Mouse (Mus musculus): ENCODE measurements around the gene Ppp1r35. TPM values are rescaled to one million over a fixed set of nuclear protein-coding genes. Genes with fewer than 3 reads are reported as not detected.

Gene Ppp1r35
- polyA plus RNA-seq, 1 experiment from 2014 or later = 36.7 TPM

- 84% methylated on average over 6 of the region's 6 CpGs for WGBS
Measured at GRCm38 (mm10) chr5:137823455-137824045, 44.9 kb downstream of the Ppp1r35 start.

GRCm38 (mm10) chr5:137825030-137825429 is 46.4 kb downstream of the Ppp1r35 start:
- no peak overlapping the region for H3K9ac ChIP-seq (ENCODE audit: low read length)
- no peaks in the 10 kb centered on the region for H3K36me3 ChIP-seq (ENCODE audit: control insufficient read depth, insufficient read depth, low read length)
- no peaks in the 10 kb centered on the region for H3K27me3 ChIP-seq (ENCODE audit: control insufficient read depth, insufficient read depth, low read length)
- no peaks in the 10 kb centered on the region for H3K9me3 ChIP-seq (ENCODE audit: control insufficient read depth, low read length)
- H3K4me1 ChIP-seq (ENCODE audit: control insufficient read depth in 2 of 2, insufficient read depth in 2 of 2, low read length in 2 of 2) = no peaks in the 10 kb centered on the region
- no peak overlapping the region for H3K27ac ChIP-seq (replicated peaks in 1 of 2; ENCODE audit: control insufficient read depth in 1 of 2, insufficient read depth in 1 of 2, low read depth in 2 of 2, low read length in 2 of 2)
- 79% methylated on average over 3 of the region's 3 CpGs for WGBS
- ATAC-seq (ENCODE audit: insufficient number of reproducible peaks, insufficient read depth, low FRiP score, low read depth) = no peak
- no peak overlapping the region for H3K4me3 ChIP-seq (ENCODE audit: control insufficient read depth in 1 of 2, insufficient read depth in 1 of 2, low read depth in 1 of 2, low read length in 2 of 2)
- H3K4me2 ChIP-seq (ENCODE audit: low read length) = no peak overlapping the region

More at GRCm38 (mm10) chr5:137823455-137824045, 44.9 kb downstream of the Ppp1r35 start:
- Histone ChIP-seq H3K4me2 (ENCODE audit: low read length) (no peak overlapping the region), H3K9ac (ENCODE audit: low read length) (no peak overlapping the region), H3K4me3 (ENCODE audit: control insufficient read depth in 1 of 2, insufficient read depth in 1 of 2, low read depth in 1 of 2, low read length in 2 of 2) (no peak overlapping the region), H3K27me3 (ENCODE audit: control insufficient read depth, insufficient read depth, low read length) (no peaks in the 10 kb centered on the region), H3K27ac (replicated peaks in 1 of 2; ENCODE audit: control insufficient read depth in 1 of 2, insufficient read depth in 1 of 2, low read depth in 2 of 2, low read length in 2 of 2) (no peak overlapping the region), H3K9me3 (ENCODE audit: control insufficient read depth, low read length) (no peaks in the 10 kb centered on the region), H3K4me1 (ENCODE audit: control insufficient read depth in 2 of 2, insufficient read depth in 2 of 2, low read length in 2 of 2) (no peaks in the 10 kb centered on the region), H3K36me3 (ENCODE audit: control insufficient read depth, insufficient read depth, low read length) (no peaks in the 10 kb centered on the region)
- ATAC-seq (ENCODE audit: insufficient number of reproducible peaks, insufficient read depth, low FRiP score, low read depth) = no peak

GRCm38 (mm10) chr5:137825971-137826370 is 47.3 kb downstream of the Ppp1r35 start:
- ATAC-seq (ENCODE audit: insufficient number of reproducible peaks, insufficient read depth, low FRiP score, low read depth) = no peak
- WGBS = 69% methylated on average over 2 of the region's 2 CpGs
- H3K4me1 ChIP-seq (ENCODE audit: control insufficient read depth in 2 of 2, insufficient read depth in 2 of 2, low read length in 2 of 2) = no peaks in the 10 kb centered on the region

GRCm38 (mm10) chr5:137826421-137826820 is 47.8 kb downstream of the Ppp1r35 start:
- Histone ChIP-seq H3K4me3 (ENCODE audit: control insufficient read depth in 1 of 2, insufficient read depth in 1 of 2, low read depth in 1 of 2, low read length in 2 of 2) (no peak overlapping the region), H3K4me2 (ENCODE audit: low read length) (no peak overlapping the region), H3K27me3 (ENCODE audit: control insufficient read depth, insufficient read depth, low read length) (no peaks in the 10 kb centered on the region), H3K9ac (ENCODE audit: low read length) (no peak overlapping the region), H3K9me3 (ENCODE audit: control insufficient read depth, low read length) (no peaks in the 10 kb centered on the region), H3K36me3 (ENCODE audit: control insufficient read depth, insufficient read depth, low read length) (no peaks in the 10 kb centered on the region), H3K4me1 (ENCODE audit: control insufficient read depth in 2 of 2, insufficient read depth in 2 of 2, low read length in 2 of 2) (no peaks in the 10 kb centered on the region), H3K27ac (replicated peaks in 1 of 2; ENCODE audit: control insufficient read depth in 1 of 2, insufficient read depth in 1 of 2, low read depth in 2 of 2, low read length in 2 of 2) (no peak overlapping the region)
- no peak for ATAC-seq (ENCODE audit: insufficient number of reproducible peaks, insufficient read depth, low FRiP score, low read depth)
- 39% methylated on average over 7 of the region's 7 CpGs for WGBS

More at GRCm38 (mm10) chr5:137825971-137826370, 47.3 kb downstream of the Ppp1r35 start:
- H3K9me3 ChIP-seq (ENCODE audit: control insufficient read depth, low read length) = no peaks in the 10 kb centered on the region
- no peak overlapping the region for H3K4me3 ChIP-seq (ENCODE audit: control insufficient read depth in 1 of 2, insufficient read depth in 1 of 2, low read depth in 1 of 2, low read length in 2 of 2)
- H3K4me2 ChIP-seq (ENCODE audit: low read length) = no peak overlapping the region
- H3K27ac ChIP-seq (replicated peaks in 1 of 2; ENCODE audit: control insufficient read depth in 1 of 2, insufficient read depth in 1 of 2, low read depth in 2 of 2, low read length in 2 of 2) = no peak overlapping the region
- no peaks in the 10 kb centered on the region for H3K27me3 ChIP-seq (ENCODE audit: control insufficient read depth, insufficient read depth, low read length)
- no peak overlapping the region for H3K9ac ChIP-seq (ENCODE audit: low read length)
- H3K36me3 ChIP-seq (ENCODE audit: control insufficient read depth, insufficient read depth, low read length) = no peaks in the 10 kb centered on the region

- no peak overlapping the region for H3K9ac ChIP-seq (ENCODE audit: low read length)
- WGBS = 65% methylated on average over 6 of the region's 6 CpGs
- H3K4me2 ChIP-seq (ENCODE audit: low read length) = no peak overlapping the region
- no peak overlapping the region for H3K4me3 ChIP-seq (ENCODE audit: control insufficient read depth in 1 of 2, insufficient read depth in 1 of 2, low read depth in 1 of 2, low read length in 2 of 2)
- H3K27me3 ChIP-seq (ENCODE audit: control insufficient read depth, insufficient read depth, low read length) = no peaks in the 10 kb centered on the region
- H3K4me1 ChIP-seq (ENCODE audit: control insufficient read depth in 2 of 2, insufficient read depth in 2 of 2, low read length in 2 of 2) = no peaks in the 10 kb centered on the region
- H3K27ac ChIP-seq (replicated peaks in 1 of 2; ENCODE audit: control insufficient read depth in 1 of 2, insufficient read depth in 1 of 2, low read depth in 2 of 2, low read length in 2 of 2) = no peak overlapping the region
- ATAC-seq (ENCODE audit: insufficient number of reproducible peaks, insufficient read depth, low FRiP score, low read depth) = no peak
- H3K36me3 ChIP-seq (ENCODE audit: control insufficient read depth, insufficient read depth, low read length) = no peaks in the 10 kb centered on the region
- H3K9me3 ChIP-seq (ENCODE audit: control insufficient read depth, low read length) = no peaks in the 10 kb centered on the region
Measured at GRCm38 (mm10) chr5:137828694-137829093, 50.0 kb downstream of the Ppp1r35 start.

Other genes starting within 250 kb of the Ppp1r35 start
- gene Epo, start 245.6 kb upstream of the Ppp1r35 start, polyA plus RNA-seq (2014; fragmentation: Nextera tagmentation; extraction: Ambion mirVana) = not detected in 2 replicates
- gene Gnb2, start 245.3 kb upstream of the Ppp1r35 start, polyA plus RNA-seq (2014; fragmentation: Nextera tagmentation; extraction: Ambion mirVana) = 296 and 340 TPM in 2 replicates
- gene Actl6b, start 225.3 kb upstream of the Ppp1r35 start, polyA plus RNA-seq (2014; fragmentation: Nextera tagmentation; extraction: Ambion mirVana) = 0.31 TPM in 1 of 2 replicates, not detected in the other
- 0.11 and 0.20 TPM in 2 replicates for gene Tfr2, start 209.0 kb upstream of the Ppp1r35 start, polyA plus RNA-seq (2014; fragmentation: Nextera tagmentation; extraction: Ambion mirVana)
- 22.7 and 23.1 TPM in 2 replicates for gene Mospd3, start 177.8 kb upstream of the Ppp1r35 start, polyA plus RNA-seq (2014; fragmentation: Nextera tagmentation; extraction: Ambion mirVana)
- 121 and 123 TPM in 2 replicates for gene Pcolce, start 165.1 kb upstream of the Ppp1r35 start, polyA plus RNA-seq (2014; fragmentation: Nextera tagmentation; extraction: Ambion mirVana)
- 0.20 TPM in 1 of 2 replicates, not detected in the other for gene Fbxo24, start 149.8 kb upstream of the Ppp1r35 start, polyA plus RNA-seq (2014; fragmentation: Nextera tagmentation; extraction: Ambion mirVana)
- 22.7 and 23.9 TPM in 2 replicates for gene Lrch4, start 149.7 kb upstream of the Ppp1r35 start, polyA plus RNA-seq (2014; fragmentation: Nextera tagmentation; extraction: Ambion mirVana)
- 5.2 and 5.6 TPM in 2 replicates for gene Gm20605, start 149.7 kb upstream of the Ppp1r35 start, polyA plus RNA-seq (2014; fragmentation: Nextera tagmentation; extraction: Ambion mirVana)
- gene Sap25, start 137.5 kb upstream of the Ppp1r35 start, polyA plus RNA-seq (2014; fragmentation: Nextera tagmentation; extraction: Ambion mirVana) = 4.3 and 4.6 TPM in 2 replicates
- gene Irs3, start 133.1 kb upstream of the Ppp1r35 start, polyA plus RNA-seq (2014; fragmentation: Nextera tagmentation; extraction: Ambion mirVana) = 0.11 TPM in 2 replicates
- 10.7 and 12.1 TPM in 2 replicates for gene Agfg2, start 94.1 kb upstream of the Ppp1r35 start, polyA plus RNA-seq (2014; fragmentation: Nextera tagmentation; extraction: Ambion mirVana)
- gene Nyap1, start 37.2 kb upstream of the Ppp1r35 start, polyA plus RNA-seq (2014; fragmentation: Nextera tagmentation; extraction: Ambion mirVana) = 0.57 and 1.00 TPM in 2 replicates
- 144 and 147 TPM in 2 replicates for gene Tsc22d4, start 33.1 kb upstream of the Ppp1r35 start, polyA plus RNA-seq (2014; fragmentation: Nextera tagmentation; extraction: Ambion mirVana)
- gene Mepce, start 8.8 kb downstream of the Ppp1r35 start, polyA plus RNA-seq (2014; fragmentation: Nextera tagmentation; extraction: Ambion mirVana) = 7.9 and 9.2 TPM in 2 replicates
- gene Zcwpw1, start 8.9 kb downstream of the Ppp1r35 start, polyA plus RNA-seq (2014; fragmentation: Nextera tagmentation; extraction: Ambion mirVana) = 7.3 and 7.6 TPM in 2 replicates
- 3.2 and 3.8 TPM in 2 replicates for gene Pilra, start 57.4 kb downstream of the Ppp1r35 start, polyA plus RNA-seq (2014; fragmentation: Nextera tagmentation; extraction: Ambion mirVana)
- 0.44 and 0.68 TPM in 2 replicates for gene Pilrb1, start 79.3 kb downstream of the Ppp1r35 start, polyA plus RNA-seq (2014; fragmentation: Nextera tagmentation; extraction: Ambion mirVana)
- gene Pilrb2, start 93.0 kb downstream of the Ppp1r35 start, polyA plus RNA-seq (2014; fragmentation: Nextera tagmentation; extraction: Ambion mirVana) = 2.6 and 2.7 TPM in 2 replicates
- not detected in 2 replicates for gene Cyp3a13, start 142.8 kb downstream of the Ppp1r35 start, polyA plus RNA-seq (2014; fragmentation: Nextera tagmentation; extraction: Ambion mirVana)
- gene Gjc3, start 184.2 kb downstream of the Ppp1r35 start, polyA plus RNA-seq (2014; fragmentation: Nextera tagmentation; extraction: Ambion mirVana) = 0.11 TPM in 1 of 2 replicates, not detected in the other
- gene Azgp1, start 202.7 kb downstream of the Ppp1r35 start, polyA plus RNA-seq (2014; fragmentation: Nextera tagmentation; extraction: Ambion mirVana) = not detected in 2 replicates
- not detected in 2 replicates for gene Smok3a, start 242.4 kb downstream of the Ppp1r35 start, polyA plus RNA-seq (2014; fragmentation: Nextera tagmentation; extraction: Ambion mirVana)
- not detected in 2 replicates for gene Smok3b, start 242.6 kb downstream of the Ppp1r35 start, polyA plus RNA-seq (2014; fragmentation: Nextera tagmentation; extraction: Ambion mirVana)

All from heart, embryonic 14.5 days (tissue).